In genomic region chr7:58920283-58920682, GRCm38 (mm10) we compare ENCODE assay signal across 20 mouse cellular contexts.
DNase-seq lines count a peak whose midpoint lies in the region; ATAC-seq and TF ChIP-seq lines count a peak whose summit lies in the region.
"Had no signal": no experiment of that assay in that cellular context is flagged by ENCODE, and none has a peak within 500 bp of the region (broad histone marks: within the 10 kb centered on the region; RNA-seq: fewer than 3 reads in every experiment).

No protein-coding gene starts in this region.

- H3K9ac ChIP-seq in forebrain, embryonic 15.5 days (replicated peaks): no peak overlapping the region
- no peak overlapping the region for H3K9ac ChIP-seq in forebrain, embryonic 16.5 days (replicated peaks; ENCODE audit: low read depth, low read length)
- H3K9ac ChIP-seq: hindbrain, embryonic 12.5 days; intestine, embryonic 15.5 days had no signal

- H3K4me2 ChIP-seq in forebrain, embryonic 15.5 days (replicated peaks): no peak overlapping the region
- H3K4me2 ChIP-seq in forebrain, embryonic 16.5 days (ENCODE audit: low read length): no peak overlapping the region
- H3K4me2 ChIP-seq: heart, embryonic 11.5 days; hindbrain, embryonic 12.5 days; intestine, embryonic 15.5 days had no signal

- no peaks in the 10 kb centered on the region for H3K4me1 ChIP-seq in forebrain, embryonic 15.5 days
- H3K4me1 ChIP-seq in forebrain, embryonic 10.5 days: no peaks in the 10 kb centered on the region
- H3K4me1 ChIP-seq in forebrain, embryonic 16.5 days (replicated peaks; ENCODE audit: control insufficient read depth, insufficient read depth, low read length): no peaks in the 10 kb centered on the region
- H3K4me1 ChIP-seq: hindbrain, embryonic 12.5 days; intestine, embryonic 15.5 days had no signal

- H3K4me3 ChIP-seq in forebrain, embryonic 15.5 days: no peak overlapping the region
- H3K4me3 ChIP-seq in forebrain, embryonic 10.5 days: no peak overlapping the region
- H3K4me3 ChIP-seq in forebrain, embryonic 16.5 days (replicated peaks; ENCODE audit: low read length): no peak overlapping the region
- H3K4me3 ChIP-seq: gastrocnemius, adult 2 months; hindbrain, embryonic 12.5 days; intestine, embryonic 15.5 days had no signal

- WGBS in forebrain, embryonic 15.5 days: 64% methylated on average over 1 of the region's 1 CpGs
- 85% methylated on average over 1 of the region's 1 CpGs for WGBS in forebrain, embryonic 10.5 days
- WGBS in forebrain, embryonic 16.5 days: 71% methylated on average over 1 of the region's 1 CpGs

- no peak overlapping the region for H3K27ac ChIP-seq in forebrain, embryonic 15.5 days (replicated peaks)
- no peak overlapping the region for H3K27ac ChIP-seq in forebrain, embryonic 10.5 days
- no peak overlapping the region for H3K27ac ChIP-seq in forebrain, embryonic 16.5 days (ENCODE audit: low read length)
- H3K27ac ChIP-seq: gastrocnemius, adult 2 months; hindbrain, embryonic 12.5 days; intestine, embryonic 15.5 days had no signal

- no peaks in the 10 kb centered on the region for H3K27me3 ChIP-seq in forebrain, embryonic 15.5 days
- H3K27me3 ChIP-seq in forebrain, embryonic 10.5 days (ENCODE audit: poor library complexity, severe bottlenecking): no peaks in the 10 kb centered on the region
- H3K27me3 ChIP-seq in forebrain, embryonic 16.5 days (replicated peaks; ENCODE audit: control insufficient read depth, insufficient read depth, low read length): no peaks in the 10 kb centered on the region
- H3K27me3 ChIP-seq: hindbrain, embryonic 12.5 days; intestine, embryonic 15.5 days had no signal

- peak; percentile 85; the same call in 1 of the 2 replicates for ATAC-seq in forebrain, embryonic 15.5 days (replicated peaks)
- ATAC-seq in forebrain, embryonic 16.5 days: peak; percentile 94
- ATAC-seq: CD4-positive, CD25-positive, alpha-beta regulatory T cell, adult 4 months; hindbrain, embryonic 16.5 days; intestine, embryonic 15.5 days had no signal

- H3K36me3 ChIP-seq in forebrain, embryonic 15.5 days: no peaks in the 10 kb centered on the region
- H3K36me3 ChIP-seq in forebrain, embryonic 10.5 days (replicated peaks): no peaks in the 10 kb centered on the region
- no peaks in the 10 kb centered on the region for H3K36me3 ChIP-seq in forebrain, embryonic 16.5 days (ENCODE audit: control insufficient read depth, insufficient read depth)
- H3K36me3 ChIP-seq: hindbrain, embryonic 12.5 days; intestine, embryonic 15.5 days had no signal

- no peak for TF ChIP-seq POLR2A in brain, embryonic 14.5 days (IDR thresholded peaks at IDR 0.05; ENCODE audit: borderline replicate concordance, extremely low read depth, insufficient read depth, insufficient read length, poor library complexity, severe bottlenecking)

- no peak for DNase-seq in forebrain, embryonic 10.5 days (ENCODE audit: extremely low spot score, low spot score)
- peak; percentile 51 for DNase-seq in brain, embryonic 14.5 days (ENCODE audit: low read depth)
- DNase-seq in adrenal gland, postnatal 4 days (ENCODE audit: low spot score in 2 of 2): no peak
- no peak for DNase-seq in natural killer cell, adult 2 months (ENCODE audit: low spot score in 2 of 2)
- DNase-seq: adrenal gland, adult 2 months; adrenal gland, postnatal 25 days; cerebellum, adult 18-20 months; cerebellum, adult 9-10 months; cerebellum, postnatal 14 days; gastrocnemius, adult 2 months; gastrocnemius, postnatal 14 days; kidney, adult 11 months; kidney, adult 8-10 months had no signal

- no peak for TF ChIP-seq CTCF in brain, embryonic 14.5 days (IDR thresholded peaks at IDR 0.05; ENCODE audit: borderline replicate concordance, extremely low read depth, insufficient read depth, insufficient read length)

- H3K9me3 ChIP-seq in forebrain, embryonic 15.5 days: no peaks in the 10 kb centered on the region
- H3K9me3 ChIP-seq in forebrain, embryonic 10.5 days: no peaks in the 10 kb centered on the region
- H3K9me3 ChIP-seq in forebrain, embryonic 16.5 days (ENCODE audit: control insufficient read depth, low read length): no peaks in the 10 kb centered on the region
- H3K9me3 ChIP-seq: hindbrain, embryonic 12.5 days; intestine, embryonic 15.5 days had no signal
